Mouse (Mus musculus): Measurements from ENCODE around the gene Zbtb18.
"Not testable (repeated sequence)": the region's sequence is repeated elsewhere in the genome, so short reads cannot be mapped to it uniquely, and the experiment has no call there.

Gene Zbtb18

GRCm38 (mm10) chr1:177447541-177448111, 5.5 kb downstream of the Zbtb18 start:
- DNase-seq (ENCODE audit: low spot score): no peak

- DNase-seq (ENCODE audit: low spot score): no peak
Observed at GRCm38 (mm10) chr1:177448121-177448561, 6.0 kb downstream of the Zbtb18 start.

- no peak for DNase-seq (ENCODE audit: low spot score)
Observed at GRCm38 (mm10) chr1:177448921-177449320, 6.8 kb downstream of the Zbtb18 start.

GRCm38 (mm10) chr1:177449857-177450256, 7.7 kb downstream of the Zbtb18 start:
- not testable (repeated sequence) for DNase-seq (ENCODE audit: low spot score)

GRCm38 (mm10) chr1:177451041-177451440, 8.9 kb downstream of the Zbtb18 start:
- no peak for DNase-seq (ENCODE audit: low spot score)

DNA sequence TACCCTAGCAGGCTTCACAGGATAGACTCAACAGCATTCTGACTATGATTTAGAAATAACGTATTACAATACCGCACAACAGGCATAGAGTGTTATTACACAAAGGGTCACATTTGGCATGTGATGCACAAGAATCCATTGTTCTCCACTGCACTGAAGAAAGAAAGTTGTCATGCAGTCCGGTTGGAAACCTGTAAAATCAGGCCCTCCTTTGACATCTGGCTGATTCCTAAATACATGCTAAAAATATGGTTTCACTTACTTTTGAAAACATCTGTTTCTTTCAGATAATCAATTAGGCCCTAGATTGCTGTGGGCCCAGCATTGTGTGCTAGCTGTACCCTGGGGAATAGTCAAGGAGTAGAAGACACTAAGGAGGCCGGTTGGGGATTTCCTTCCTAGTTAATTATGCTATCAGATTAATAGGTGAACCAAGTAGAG, 9.9 kb downstream of the Zbtb18 start:
- no peak for DNase-seq (ENCODE audit: low spot score)

GRCm38 (mm10) chr1:177452987-177453386, 10.8 kb downstream of the Zbtb18 start:
- DNase-seq (ENCODE audit: low spot score): no peak

GRCm38 (mm10) chr1:177453806-177454205, 11.7 kb downstream of the Zbtb18 start:
- no peak for DNase-seq (ENCODE audit: low spot score)

DNA sequence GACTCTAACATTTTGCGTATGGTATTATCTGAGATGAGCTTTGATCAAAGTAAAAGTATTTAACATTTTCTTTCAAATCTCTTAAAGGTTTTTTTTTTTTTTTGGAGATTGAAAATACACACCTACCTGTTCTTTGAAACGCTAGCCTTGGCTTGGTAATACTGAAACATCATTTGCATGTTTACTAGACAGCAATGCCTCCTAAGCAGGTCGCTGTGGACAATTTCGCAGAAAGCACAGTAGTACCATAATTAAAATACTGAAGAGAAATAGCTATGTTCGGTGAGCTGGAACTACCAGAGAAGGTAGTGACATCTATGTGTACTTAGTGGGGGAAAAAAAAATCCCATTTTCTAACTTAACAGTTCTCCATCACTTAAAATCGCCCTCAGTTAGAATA, 12.3 kb downstream of the Zbtb18 start:
- no peak for DNase-seq (ENCODE audit: low spot score)

DNA sequence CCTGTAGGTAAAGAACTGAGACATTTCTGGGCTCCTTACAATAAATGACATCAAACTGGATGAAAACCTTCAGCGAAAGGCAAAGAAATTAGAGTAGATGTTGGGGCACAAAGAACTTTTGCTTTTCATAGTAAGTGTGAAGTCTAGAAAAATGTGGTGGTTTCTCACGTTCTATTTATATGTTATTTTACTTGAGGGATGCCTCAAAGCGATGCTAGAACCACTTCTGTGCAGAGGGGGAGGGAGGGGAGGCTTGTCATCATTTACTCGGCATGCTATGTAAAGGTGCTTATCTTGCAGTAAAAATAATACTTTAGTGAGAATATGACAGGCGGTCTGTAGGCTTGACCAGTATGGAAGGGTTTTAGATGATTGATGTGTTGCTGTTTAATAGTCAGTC, 13.3 kb downstream of the Zbtb18 start:
- DNase-seq (ENCODE audit: low spot score): no peak

DNA sequence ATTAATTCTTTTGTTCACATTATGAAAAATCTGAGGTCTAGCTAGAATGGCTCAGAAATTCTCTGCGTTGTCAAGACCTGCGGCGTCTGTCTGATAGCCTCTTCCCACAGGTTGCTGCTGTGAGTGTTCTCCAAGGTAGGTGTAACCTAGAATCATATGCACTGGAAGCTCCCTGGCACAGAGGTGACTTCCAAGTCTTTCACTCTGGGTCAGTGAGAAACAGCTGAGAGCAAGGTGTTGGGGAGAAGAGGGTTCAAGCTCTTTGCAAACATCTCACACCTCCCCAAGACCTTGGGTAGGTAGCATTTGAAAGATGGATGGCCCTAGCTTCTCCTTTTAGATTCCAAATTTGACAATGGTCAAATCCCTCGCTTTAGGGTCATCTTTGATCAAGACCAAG, 14.1 kb downstream of the Zbtb18 start:
- no peak for DNase-seq (ENCODE audit: low spot score)

DNA sequence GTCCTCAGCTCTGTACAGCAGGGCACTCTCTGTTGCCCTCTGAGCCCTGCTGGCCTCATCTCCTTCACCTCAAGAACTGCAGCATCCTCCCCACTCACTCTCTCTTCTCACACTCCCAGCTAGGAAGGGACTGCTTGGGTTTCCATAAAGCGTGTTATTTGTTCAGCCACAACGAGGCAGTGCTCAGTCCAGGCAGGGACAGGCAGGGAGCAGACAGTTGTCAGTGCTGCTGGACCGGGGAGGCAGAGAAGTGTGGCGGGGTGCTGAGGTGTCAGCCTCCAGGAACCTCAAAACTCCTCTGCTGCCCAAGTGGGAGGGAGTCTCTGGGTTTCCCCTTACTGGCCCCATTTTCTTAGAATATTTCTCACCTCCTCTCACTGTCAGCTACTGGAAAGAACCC, 14.6 kb downstream of the Zbtb18 start:
- DNase-seq (ENCODE audit: low spot score): no peak

DNA sequence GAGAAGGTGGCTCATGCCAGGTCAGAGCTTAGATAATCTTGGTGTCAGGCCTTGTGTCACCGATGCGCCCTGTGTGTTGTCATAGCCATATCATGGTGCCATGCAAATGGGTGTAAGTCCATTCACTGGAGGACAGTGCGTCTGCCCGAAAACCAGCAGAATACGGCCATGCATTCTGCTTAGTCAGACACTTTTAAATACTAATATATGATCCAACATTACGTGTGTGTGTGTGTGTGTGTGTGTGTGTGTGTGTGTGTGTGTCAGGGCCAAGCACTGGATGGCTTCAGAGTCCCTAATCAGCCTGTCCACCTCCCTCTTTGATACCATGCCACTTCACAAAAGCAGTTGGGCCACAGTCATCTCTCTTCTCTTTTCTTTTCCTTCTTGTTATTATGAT, 15.8 kb downstream of the Zbtb18 start:
- DNase-seq (ENCODE audit: low spot score): no peak

GRCm38 (mm10) chr1:177458456-177459389, 16.6 kb downstream of the Zbtb18 start:
- DNase-seq (ENCODE audit: low spot score): no peak

DNA sequence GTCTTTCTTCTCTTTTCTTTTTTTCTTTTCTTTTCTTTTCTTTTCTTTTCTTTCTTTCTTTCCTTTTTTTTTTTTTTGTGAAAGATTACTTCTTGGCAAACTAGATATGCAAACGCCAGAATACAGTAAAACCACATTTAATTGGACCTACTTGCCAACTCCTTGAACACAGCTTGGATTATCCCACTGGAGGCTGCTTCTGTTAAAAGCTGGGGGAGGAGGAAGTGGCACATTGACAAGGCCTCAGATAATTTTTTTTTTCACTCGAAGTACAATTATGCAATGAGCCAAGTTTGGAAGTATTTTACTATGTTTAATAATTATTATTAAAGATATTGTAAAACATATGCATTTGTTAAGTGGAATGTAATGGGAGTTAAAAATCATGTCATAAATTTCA, 17.4 kb downstream of the Zbtb18 start:
- DNase-seq (ENCODE audit: low spot score): no peak

DNA sequence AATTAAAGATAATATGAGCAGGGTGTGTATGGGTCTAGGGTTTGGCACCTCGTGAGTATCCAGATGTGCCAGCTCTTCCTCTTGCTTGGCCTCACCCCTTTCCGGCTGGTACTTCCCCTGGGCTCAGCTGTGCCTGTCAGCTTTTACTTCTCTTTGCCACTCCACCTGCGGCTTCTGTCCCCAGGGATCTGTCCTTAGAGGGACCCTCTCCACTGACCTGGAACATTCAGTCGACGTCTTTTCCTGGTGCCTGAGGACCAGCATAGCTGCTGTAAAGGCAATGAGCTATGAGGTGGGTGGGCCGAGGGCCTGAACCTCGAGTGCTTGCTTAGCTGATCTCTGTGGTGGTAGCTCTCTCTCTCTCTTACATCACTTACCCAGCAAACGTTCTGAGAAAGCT, 25.0 kb downstream of the Zbtb18 start:
- DNase-seq (ENCODE audit: low spot score): no peak

DNA sequence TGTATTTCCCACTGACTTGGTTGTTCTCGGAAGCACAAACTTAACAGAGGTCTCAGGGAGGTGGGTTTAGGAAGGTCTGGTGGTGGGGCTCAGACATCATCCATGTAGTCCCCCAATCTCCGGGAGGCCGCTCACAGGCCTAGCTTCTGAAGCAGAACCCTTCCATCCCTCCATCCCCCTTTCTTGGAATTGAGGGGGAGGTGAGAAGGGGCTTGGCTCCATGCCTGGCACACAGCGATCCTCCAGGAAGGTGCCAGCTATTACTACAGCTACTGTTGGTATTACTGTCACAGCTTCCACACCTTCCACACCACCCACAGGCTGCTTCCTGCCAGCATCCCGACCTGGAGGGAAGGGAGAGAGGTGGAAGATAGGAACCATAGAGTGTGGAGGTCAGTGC, 26.3 kb downstream of the Zbtb18 start:
- DNase-seq (ENCODE audit: low spot score): no peak

DNA sequence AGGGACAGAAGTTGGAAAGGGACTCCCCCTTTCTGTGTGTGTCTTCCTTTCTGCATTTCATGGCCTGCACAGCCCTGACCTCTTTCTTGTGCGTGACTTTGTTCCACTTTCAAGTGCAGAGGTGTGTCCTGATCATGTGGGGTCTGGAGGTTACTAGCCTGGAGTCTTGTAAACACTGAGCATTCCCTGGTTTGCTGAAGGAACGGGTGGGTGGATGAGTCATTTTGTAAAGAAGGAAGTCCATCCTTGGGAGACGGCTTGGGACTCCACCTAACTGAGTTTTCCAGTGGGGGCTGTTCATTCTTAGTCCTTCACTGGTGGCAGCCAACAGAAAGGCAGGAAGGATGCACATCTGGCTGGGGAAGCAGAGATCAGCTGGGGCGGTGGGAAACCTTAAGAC, 27.9 kb downstream of the Zbtb18 start:
- DNase-seq (ENCODE audit: low spot score): no peak

DNA sequence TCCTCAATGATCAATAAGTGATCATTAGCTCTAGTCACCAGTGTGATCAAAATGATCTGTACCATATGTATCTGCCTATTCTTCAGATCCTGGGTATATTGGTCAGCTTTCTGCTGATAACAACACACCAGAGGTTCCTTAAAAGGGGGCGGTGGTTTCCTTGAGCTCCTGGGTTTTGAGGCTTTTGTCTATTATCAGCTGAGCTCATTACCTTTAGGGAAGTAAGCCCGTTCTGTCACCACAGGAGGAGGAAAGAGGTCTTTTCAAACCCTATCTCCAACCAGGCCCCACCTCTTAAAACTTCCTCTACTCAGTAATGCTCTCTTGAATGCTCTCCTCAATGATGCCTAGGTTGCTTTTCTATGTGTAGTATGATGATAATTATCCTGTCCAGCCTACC, 28.8 kb downstream of the Zbtb18 start:
- no peak for DNase-seq (ENCODE audit: low spot score)

DNA sequence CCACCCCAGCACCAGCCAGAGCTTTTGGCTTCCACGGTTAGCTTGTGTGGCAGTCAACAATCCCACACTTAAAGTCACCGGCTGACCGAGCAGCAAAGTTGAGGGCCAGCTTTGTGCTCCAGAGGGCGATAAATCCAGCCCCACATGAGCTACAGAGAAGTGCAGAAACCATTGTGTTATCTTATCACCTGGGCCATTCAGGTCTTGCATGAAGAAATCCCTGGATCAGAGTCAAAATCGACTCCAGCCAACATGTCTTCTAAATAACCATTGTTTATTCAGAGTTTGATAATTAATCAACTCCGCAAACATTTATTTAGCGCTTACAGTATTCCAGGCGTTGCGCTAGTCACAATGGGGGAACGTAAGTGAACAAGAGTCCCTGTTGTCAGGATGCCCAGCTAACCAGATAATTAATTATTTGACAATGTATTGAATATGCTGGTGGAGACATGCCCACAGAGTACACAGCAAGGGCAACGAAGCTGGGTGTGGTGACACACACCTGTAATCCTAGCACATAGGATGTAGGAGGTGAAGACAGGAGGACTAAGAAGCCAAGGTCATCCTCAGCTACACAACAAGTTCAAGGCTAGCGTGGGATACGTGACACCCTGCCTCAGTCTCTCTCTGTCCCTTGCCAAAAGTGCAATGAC, 33.5 kb downstream of the Zbtb18 start:
- no peak for DNase-seq (ENCODE audit: low spot score)

GRCm38 (mm10) chr1:177478578-177478977, 36.4 kb downstream of the Zbtb18 start:
- no peak for DNase-seq (ENCODE audit: low spot score)

- DNase-seq (ENCODE audit: low spot score): no peak
Observed at GRCm38 (mm10) chr1:177479356-177480004, 37.3 kb downstream of the Zbtb18 start.
